Mouse (Mus musculus): ENCODE measurements around the gene Mpp3. TPM values are rescaled to one million over a fixed set of nuclear protein-coding genes. Genes with fewer than 3 reads are reported as not detected.

Mpp3 gene
- polyA plus RNA-seq, 1 experiment from 2014 or later, result 0.66 TPM

GRCm38 (mm10) chr11:101971410-101971809 lies 56.9 kb downstream of the Mpp3 start:
- H3K27ac ChIP-seq, result no peak overlapping the region

DNA sequence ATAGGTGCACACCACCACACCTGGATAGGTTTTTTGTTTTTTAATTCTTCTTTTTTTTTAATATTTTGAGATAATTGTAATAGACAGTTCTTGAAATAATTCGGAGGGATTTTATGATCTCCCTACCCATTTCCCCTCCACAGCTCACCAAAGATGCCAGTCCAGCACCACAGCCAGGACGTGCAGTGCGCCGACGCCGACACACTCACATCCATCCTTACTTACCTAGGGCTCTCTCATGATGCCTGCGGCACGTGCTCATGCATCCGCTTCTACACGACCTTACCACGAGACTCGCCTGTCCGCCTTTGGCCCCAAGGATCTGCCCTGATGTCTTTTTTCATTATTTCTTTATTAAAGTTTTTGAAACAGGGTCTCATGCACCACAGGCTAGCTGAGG lies 58.4 kb downstream of the Mpp3 start:
- Histone ChIP-seq H3K9me3 (replicated peaks) (no peaks in the 10 kb centered on the region), H3K4me1 (no peaks in the 10 kb centered on the region), H3K4me2 (no peak overlapping the region), H3K27ac (no peak overlapping the region), H3K9ac (no peak overlapping the region), H3K36me3 (no peaks in the 10 kb centered on the region), H3K27me3 (replicated peaks) (peaks cover 39% of the 10 kb centered on the region), H3K4me3 (no peak overlapping the region)
- ATAC-seq, result no peak
- WGBS (ENCODE audit: insufficient replicate concordance), result 72% methylated on average over 13 of the region's 13 CpGs

More at GRCm38 (mm10) chr11:101971410-101971809, 56.9 kb downstream of the Mpp3 start:
- Histone ChIP-seq H3K9me3 (replicated peaks) (no peaks in the 10 kb centered on the region), H3K36me3 (no peaks in the 10 kb centered on the region), H3K9ac (no peak overlapping the region), H3K4me2 (no peak overlapping the region), H3K4me1 (no peaks in the 10 kb centered on the region), H3K27me3 (replicated peaks) (peaks cover 24% of the 10 kb centered on the region), H3K4me3 (no peak overlapping the region)
- no peak for ATAC-seq
- WGBS (ENCODE audit: insufficient replicate concordance), result 23% methylated on average over 3 of the region's 3 CpGs

DNA sequence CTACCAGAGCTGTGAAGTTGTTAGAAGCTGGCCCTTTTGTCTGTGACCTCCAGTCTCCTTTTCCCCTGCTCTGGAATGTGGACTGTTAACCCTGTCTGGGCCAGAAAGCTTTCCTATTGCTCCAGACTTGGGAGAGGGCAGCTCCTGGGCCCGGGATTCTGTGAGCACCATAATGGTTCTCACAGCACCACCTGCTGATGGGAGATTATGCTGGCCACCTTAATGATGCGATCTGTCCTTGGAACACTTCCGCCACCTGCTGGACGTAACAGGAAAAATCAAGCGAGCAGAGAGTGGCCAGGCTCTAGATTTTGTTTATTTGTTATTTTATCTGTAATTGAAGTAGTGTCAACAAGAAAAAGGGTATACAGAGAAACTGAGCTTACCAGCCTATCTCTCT lies 59.5 kb downstream of the Mpp3 start:
- no peak overlapping the region for H3K4me2 ChIP-seq
- no peaks in the 10 kb centered on the region for H3K36me3 ChIP-seq
- no peak overlapping the region for H3K9ac ChIP-seq
- H3K9me3 ChIP-seq (replicated peaks), result no peaks in the 10 kb centered on the region
- H3K27me3 ChIP-seq (replicated peaks), result peaks cover 50% of the 10 kb centered on the region
- 1% methylated on average over 5 of the region's 5 CpGs for WGBS (ENCODE audit: insufficient replicate concordance)
- H3K4me3 ChIP-seq, result no peak overlapping the region
- no peak; the same call in 1 of the 2 replicates for ATAC-seq
- H3K4me1 ChIP-seq, result peaks cover 5% of the 10 kb centered on the region; the same call in 1 of the 2 replicates
- no peak overlapping the region for H3K27ac ChIP-seq

- ATAC-seq, result no peak; the same call in 1 of the 2 replicates
- peaks cover 55% of the 10 kb centered on the region for H3K27me3 ChIP-seq (replicated peaks)
- H3K4me2 ChIP-seq, result no peak overlapping the region
Measured at GRCm38 (mm10) chr11:101968311-101968710, 60.0 kb downstream of the Mpp3 start.

GRCm38 (mm10) chr11:101966965-101967614 lies 61.2 kb downstream of the Mpp3 start, which contains the start of gene Sost:
TSS of gene Sost (minus strand) at chr11:101967015.
- Histone ChIP-seq H3K9ac (no peak within 1 kb of the TSS), H3K4me3 (no peak within 1 kb of the TSS), H3K27me3 (replicated peaks) (peaks cover 67% of the 10 kb centered on the region), H3K27ac (no peak within 1 kb of the TSS), H3K4me1 (peaks cover 9% of the 10 kb centered on the region), H3K9me3 (replicated peaks) (no peaks in the 10 kb centered on the region), H3K36me3 (no peaks in the 10 kb centered on the region), H3K4me2 (no peak within 1 kb of the TSS)
- 23% methylated on average over 9 of the region's 10 CpGs for WGBS (ENCODE audit: insufficient replicate concordance)
- ATAC-seq, result no peak

More at GRCm38 (mm10) chr11:101968311-101968710, 60.0 kb downstream of the Mpp3 start:
- no peak overlapping the region for H3K4me3 ChIP-seq
- H3K4me1 ChIP-seq, result peaks cover 9% of the 10 kb centered on the region
- H3K27ac ChIP-seq, result no peak overlapping the region
- H3K36me3 ChIP-seq, result no peaks in the 10 kb centered on the region
- H3K9me3 ChIP-seq (replicated peaks), result no peaks in the 10 kb centered on the region
- no peak overlapping the region for H3K9ac ChIP-seq
- 16% methylated on average over 7 of the region's 7 CpGs for WGBS (ENCODE audit: insufficient replicate concordance)

- no peak overlapping the region for H3K9ac ChIP-seq
- WGBS (ENCODE audit: insufficient replicate concordance), result 14% methylated on average over 2 of the region's 2 CpGs
- no peaks in the 10 kb centered on the region for H3K36me3 ChIP-seq
- H3K4me3 ChIP-seq, result no peak overlapping the region
- peaks cover 82% of the 10 kb centered on the region for H3K27me3 ChIP-seq (replicated peaks)
- peaks cover 9% of the 10 kb centered on the region for H3K4me1 ChIP-seq
- H3K9me3 ChIP-seq (replicated peaks), result no peaks in the 10 kb centered on the region
- H3K27ac ChIP-seq, result no peak overlapping the region
- no peak for ATAC-seq
- no peak overlapping the region for H3K4me2 ChIP-seq
Measured at GRCm38 (mm10) chr11:101965553-101965952, 62.7 kb downstream of the Mpp3 start.

- no peaks in the 10 kb centered on the region for H3K9me3 ChIP-seq (replicated peaks)
- no peak for ATAC-seq
- H3K27ac ChIP-seq, result no peak overlapping the region
- H3K27me3 ChIP-seq (replicated peaks), result peaks cover 91% of the 10 kb centered on the region
- H3K4me2 ChIP-seq, result no peak overlapping the region
- no peak overlapping the region for H3K9ac ChIP-seq
- H3K4me1 ChIP-seq, result peaks cover 9% of the 10 kb centered on the region
- 7% methylated on average over 8 of the region's 8 CpGs for whole genome bisulfite sequencing (ENCODE audit: insufficient replicate concordance)
- H3K36me3 ChIP-seq, result no peaks in the 10 kb centered on the region
- no peak overlapping the region for H3K4me3 ChIP-seq
Measured at GRCm38 (mm10) chr11:101964647-101965046, 63.6 kb downstream of the Mpp3 start.

- H3K4me3 ChIP-seq, result peak overlapping the region; percentile 47
- no peak for ATAC-seq
- H3K9ac ChIP-seq, result peak overlapping the region; percentile 12; the same call in 1 of the 2 replicates
- peak overlapping the region; percentile 67 for H3K4me2 ChIP-seq
- H3K4me1 ChIP-seq, result peaks cover 9% of the 10 kb centered on the region
- H3K36me3 ChIP-seq, result no peaks in the 10 kb centered on the region
- no peak overlapping the region for H3K27ac ChIP-seq
- under 1% methylated on average over 78 of the region's 78 CpGs for WGBS (ENCODE audit: insufficient replicate concordance)
- peaks cover 98% of the 10 kb centered on the region for H3K27me3 ChIP-seq (replicated peaks)
- no peaks in the 10 kb centered on the region for H3K9me3 ChIP-seq (replicated peaks)
Measured at GRCm38 (mm10) chr11:101963473-101964291, 64.6 kb downstream of the Mpp3 start.

- WGBS (ENCODE audit: insufficient replicate concordance), result 3% methylated on average over 11 of the region's 11 CpGs
- Histone ChIP-seq H3K9me3 (replicated peaks) (no peaks in the 10 kb centered on the region), H3K27ac (no peak overlapping the region), H3K36me3 (no peaks in the 10 kb centered on the region), H3K9ac (no peak overlapping the region), H3K27me3 (replicated peaks) (peaks cover 98% of the 10 kb centered on the region), H3K4me2 (peak overlapping the region; percentile 67), H3K4me3 (peak overlapping the region; percentile 47; the same call in 1 of the 2 replicates), H3K4me1 (peaks cover 9% of the 10 kb centered on the region)
- no peak for ATAC-seq
Measured at GRCm38 (mm10) chr11:101963043-101963442, 65.2 kb downstream of the Mpp3 start.

- no peaks in the 10 kb centered on the region for H3K9me3 ChIP-seq (replicated peaks)
- H3K27ac ChIP-seq, result no peak overlapping the region
- no peak overlapping the region for H3K4me3 ChIP-seq
- H3K36me3 ChIP-seq, result no peaks in the 10 kb centered on the region
- no peak overlapping the region for H3K9ac ChIP-seq
- no peak overlapping the region for H3K4me2 ChIP-seq
- H3K27me3 ChIP-seq (replicated peaks), result peaks cover 77% of the 10 kb centered on the region
- WGBS (ENCODE audit: insufficient replicate concordance), result 60% methylated on average over 5 of the region's 5 CpGs
- no peak for ATAC-seq
- peaks cover 18% of the 10 kb centered on the region for H3K4me1 ChIP-seq
Measured at GRCm38 (mm10) chr11:101957476-101957875, 70.8 kb downstream of the Mpp3 start.

- Histone ChIP-seq H3K27me3 (replicated peaks) (peaks cover 62% of the 10 kb centered on the region), H3K36me3 (no peaks in the 10 kb centered on the region), H3K9ac (peak overlapping the region; percentile 9; the same call in 1 of the 2 replicates), H3K4me3 (no peak overlapping the region), H3K4me2 (peak overlapping the region; percentile 50; the same call in 1 of the 2 replicates), H3K4me1 (peaks cover 23% of the 10 kb centered on the region), H3K27ac (0 out of 2 replicates have a peak overlapping the region, but pooled peaks have one; percentile 10), H3K9me3 (replicated peaks) (no peaks in the 10 kb centered on the region)
- WGBS (ENCODE audit: insufficient replicate concordance), result 13% methylated on average over 4 of the region's 4 CpGs
- ATAC-seq, result no peak
Measured at GRCm38 (mm10) chr11:101953441-101953840, 74.8 kb downstream of the Mpp3 start.
